Mouse (Mus musculus): ENCODE measurements at regions not wholly inside any gene's neighbourhood (a gene's known extent, or its start where the extent isn't known, plus 50 kb on each side); places are given as distances from the start of the nearest gene placed in this dataset.
A peak's percentile ranks its signal among the peaks of the same experiment; 100 is the strongest.

DNA sequence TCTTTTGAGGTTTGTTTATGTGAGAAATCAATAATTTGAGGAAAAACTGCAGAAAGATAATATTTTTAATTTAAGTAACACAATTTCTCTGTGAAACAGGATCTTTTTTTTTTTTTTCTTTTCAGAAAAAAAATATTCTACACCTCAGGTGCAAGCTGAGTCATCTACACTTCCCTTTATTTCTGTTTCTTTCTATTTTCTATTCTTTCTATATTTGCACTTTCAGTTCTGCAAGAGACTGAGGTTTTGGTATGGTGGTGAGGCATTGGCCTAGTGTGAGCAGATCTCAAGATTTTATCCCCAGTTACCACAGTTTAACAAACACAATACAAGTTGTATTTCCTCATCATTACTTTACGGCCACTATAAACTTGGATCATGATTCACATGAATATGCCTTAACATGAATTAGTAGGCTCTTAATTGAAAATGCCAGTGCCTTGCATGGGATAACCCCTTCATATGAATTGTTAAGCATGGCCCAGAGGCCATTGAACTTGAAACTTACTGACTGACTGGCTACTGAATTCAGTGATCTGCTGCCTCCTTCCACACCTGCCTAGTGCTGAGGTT, 1278.1 kb downstream of the Stim2 start:
- 94% methylated on average over 1 of the region's 1 CpGs for WGBS
- no peak for ATAC-seq (ENCODE audit: low FRiP score)
- no peaks in the 10 kb centered on the region for H3K9me3 ChIP-seq (replicated peaks)
- H3K9ac ChIP-seq: no peak overlapping the region
- no peak overlapping the region for H3K4me2 ChIP-seq (replicated peaks)
- H3K27ac ChIP-seq: no peak overlapping the region
- H3K36me3 ChIP-seq: no peaks in the 10 kb centered on the region
- no peaks in the 10 kb centered on the region for H3K4me1 ChIP-seq
- no peaks in the 10 kb centered on the region for H3K27me3 ChIP-seq
- no peak overlapping the region for H3K4me3 ChIP-seq

DNA sequence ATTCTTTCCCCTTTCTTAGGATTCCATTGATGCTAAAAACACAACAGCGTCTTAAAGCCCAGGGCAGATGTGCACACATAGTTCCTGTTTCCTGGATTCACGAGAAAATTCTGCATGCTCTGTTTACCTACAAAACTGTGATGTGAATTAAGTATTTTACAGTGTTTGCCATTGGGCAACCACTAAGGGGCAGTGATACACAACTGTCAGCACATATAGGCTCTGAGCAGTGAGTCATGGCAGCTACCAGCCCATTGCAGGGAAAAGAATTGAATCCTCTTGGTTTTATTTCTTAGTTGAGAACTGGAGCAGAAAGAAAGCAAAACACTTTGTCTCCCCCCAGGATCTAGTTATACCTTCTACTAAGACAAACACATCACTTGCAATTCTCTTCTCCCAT, 1295.0 kb downstream of the Stim2 start:
- H3K9me3 ChIP-seq (replicated peaks): no peaks in the 10 kb centered on the region
- H3K4me1 ChIP-seq: no peaks in the 10 kb centered on the region
- ATAC-seq (ENCODE audit: low FRiP score): peak; percentile 67; the same call in 1 of the 2 replicates
- H3K27me3 ChIP-seq: no peaks in the 10 kb centered on the region
- no peak overlapping the region for H3K9ac ChIP-seq
- no peaks in the 10 kb centered on the region for H3K36me3 ChIP-seq
- H3K27ac ChIP-seq: no peak overlapping the region
- WGBS: 61% methylated on average over 2 of the region's 2 CpGs
- no peak overlapping the region for H3K4me2 ChIP-seq (replicated peaks)
- no peak overlapping the region for H3K4me3 ChIP-seq

DNA sequence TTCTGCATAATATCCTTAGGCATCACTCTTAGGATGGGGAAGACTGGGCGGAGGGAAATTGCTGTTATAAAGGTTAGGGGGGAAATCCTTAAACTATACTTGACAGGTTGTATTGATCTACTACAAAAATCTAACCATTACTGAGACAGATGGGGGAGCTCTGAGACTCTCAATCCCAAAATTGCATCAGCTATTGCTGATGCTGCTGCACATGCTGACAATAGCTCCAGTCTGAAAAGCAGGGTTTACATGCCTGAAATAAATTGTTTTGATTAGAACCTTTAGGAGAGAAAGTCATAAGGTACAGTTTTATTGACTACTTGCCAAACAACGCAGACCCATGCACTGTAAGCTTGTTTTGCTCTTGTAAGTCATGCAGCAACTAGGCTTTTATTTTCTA, 1295.7 kb downstream of the Stim2 start:
- Histone ChIP-seq H3K4me3 (no peak overlapping the region), H3K4me2 (replicated peaks) (no peak overlapping the region), H3K9ac (no peak overlapping the region), H3K27me3 (no peaks in the 10 kb centered on the region), H3K36me3 (no peaks in the 10 kb centered on the region), H3K4me1 (no peaks in the 10 kb centered on the region), H3K27ac (no peak overlapping the region), H3K9me3 (replicated peaks) (no peaks in the 10 kb centered on the region)
- no peak for ATAC-seq (ENCODE audit: low FRiP score)
- WGBS: 65% methylated on average over 2 of the region's 2 CpGs

DNA sequence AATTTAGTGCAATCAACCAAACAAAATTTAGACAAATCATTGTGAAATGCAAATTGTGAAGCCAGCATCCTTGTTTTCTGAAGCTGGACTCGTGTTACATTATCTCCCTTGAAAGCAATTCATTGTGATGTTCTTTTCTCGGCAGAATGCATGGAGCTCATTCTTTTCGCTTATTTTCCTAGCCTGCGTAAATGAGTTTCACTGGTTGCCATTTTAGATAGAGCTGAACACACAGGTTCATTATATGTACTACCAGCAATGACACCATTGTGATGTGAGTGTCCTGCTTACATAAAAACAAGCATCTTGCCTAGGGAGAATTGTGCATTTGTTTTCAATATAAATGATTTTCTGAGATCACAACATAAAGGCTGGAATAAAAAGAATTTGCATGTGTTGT, 1296.5 kb downstream of the Stim2 start:
- H3K27me3 ChIP-seq: no peaks in the 10 kb centered on the region

DNA sequence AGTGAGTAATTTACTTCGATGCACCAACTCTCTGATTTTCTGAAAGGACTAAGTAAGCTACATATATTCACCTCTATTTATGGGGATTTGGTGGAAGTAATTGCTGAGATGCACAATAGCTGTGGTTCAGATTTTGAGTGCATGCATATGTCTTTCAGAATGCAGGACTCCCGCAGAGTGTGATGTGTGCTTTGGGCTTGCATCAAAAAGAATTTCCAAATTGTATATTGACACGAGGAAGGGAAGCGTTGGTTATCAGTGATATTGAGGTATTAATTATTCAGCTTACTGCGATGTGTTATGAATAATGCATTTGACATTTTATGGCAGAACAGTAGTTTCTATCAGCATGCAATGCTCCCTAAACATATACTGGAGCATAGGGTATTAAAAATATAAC, 1303.2 kb downstream of the Stim2 start:
- 81% methylated on average over 5 of the region's 5 CpGs for WGBS
- H3K27ac ChIP-seq: no peak overlapping the region
- H3K4me1 ChIP-seq: no peaks in the 10 kb centered on the region
- no peak overlapping the region for H3K4me3 ChIP-seq
- H3K9me3 ChIP-seq (replicated peaks): no peaks in the 10 kb centered on the region
- no peak overlapping the region for H3K4me2 ChIP-seq (replicated peaks)
- no peaks in the 10 kb centered on the region for H3K36me3 ChIP-seq
- H3K27me3 ChIP-seq: no peaks in the 10 kb centered on the region
- ATAC-seq (ENCODE audit: low FRiP score): peak; percentile 13; the same call in 1 of the 2 replicates
- no peak overlapping the region for H3K9ac ChIP-seq

More for the DNA sequence above, 1296.5 kb downstream of the Stim2 start:
- Histone ChIP-seq H3K9ac (no peak overlapping the region), H3K4me3 (no peak overlapping the region), H3K4me2 (replicated peaks) (no peak overlapping the region), H3K27ac (peak overlapping the region; percentile 35; the same call in 1 of the 2 replicates), H3K4me1 (no peaks in the 10 kb centered on the region), H3K9me3 (replicated peaks) (no peaks in the 10 kb centered on the region), H3K36me3 (no peaks in the 10 kb centered on the region)
- peak; percentile 38; the same call in 1 of the 2 replicates for ATAC-seq (ENCODE audit: low FRiP score)
- WGBS: 35% methylated on average over 4 of the region's 4 CpGs

DNA sequence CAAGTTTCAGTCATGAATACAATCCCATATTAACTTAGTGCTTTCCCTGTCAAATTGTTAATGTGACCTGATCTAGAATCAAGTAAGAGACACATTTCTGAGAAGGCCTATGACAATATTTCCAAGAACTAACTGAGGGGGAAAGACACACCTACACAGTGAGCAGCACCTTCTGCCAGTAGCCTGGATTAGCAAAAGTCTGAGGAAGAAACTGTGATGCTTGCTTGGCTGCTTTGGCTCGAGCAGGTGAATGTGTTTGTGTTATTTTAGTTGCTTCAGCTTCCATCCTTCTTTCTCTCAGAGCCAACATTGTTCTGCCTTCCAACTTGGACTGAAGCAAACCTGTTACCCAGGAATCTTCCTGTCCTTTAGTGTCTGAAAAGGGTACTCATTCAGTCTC, 1347.7 kb downstream of the Stim2 start:
- H3K4me1 ChIP-seq: no peaks in the 10 kb centered on the region
- no peak overlapping the region for H3K27ac ChIP-seq
- H3K4me3 ChIP-seq: no peak overlapping the region
- H3K4me2 ChIP-seq (replicated peaks): no peak overlapping the region
- 73% methylated on average over 1 of the region's 1 CpGs for WGBS
- no peak overlapping the region for H3K9ac ChIP-seq
- ATAC-seq (ENCODE audit: low FRiP score): no peak
- H3K36me3 ChIP-seq: no peaks in the 10 kb centered on the region
- no peaks in the 10 kb centered on the region for H3K9me3 ChIP-seq (replicated peaks)
- H3K27me3 ChIP-seq: no peaks in the 10 kb centered on the region

DNA sequence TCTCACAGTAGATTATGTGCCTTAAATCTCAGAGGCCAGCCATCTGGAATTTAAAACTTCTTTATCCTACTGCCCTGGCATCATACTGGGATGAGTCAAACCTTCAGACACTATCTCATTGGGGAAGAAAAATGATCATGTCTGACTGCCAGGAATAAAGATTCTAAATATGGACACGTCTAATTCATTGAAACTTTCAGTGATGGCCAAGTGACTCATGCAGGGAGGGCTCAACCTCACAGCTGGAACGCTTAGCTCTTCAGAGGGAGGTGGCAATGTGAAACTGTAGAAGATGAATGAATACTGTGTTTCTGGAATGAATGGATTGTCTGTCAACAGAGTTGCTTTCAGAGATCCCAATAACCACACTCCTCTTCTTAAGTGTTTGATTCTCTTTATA, 1357.2 kb downstream of the Stim2 start:
- Histone ChIP-seq H3K4me3 (no peak overlapping the region), H3K36me3 (no peaks in the 10 kb centered on the region), H3K27me3 (no peaks in the 10 kb centered on the region), H3K27ac (no peak overlapping the region), H3K4me1 (no peaks in the 10 kb centered on the region), H3K9ac (no peak overlapping the region), H3K4me2 (replicated peaks) (no peak overlapping the region), H3K9me3 (replicated peaks) (no peaks in the 10 kb centered on the region)
- no peak for ATAC-seq (ENCODE audit: low FRiP score)
- 19% methylated on average over 2 of the region's 2 CpGs for WGBS

DNA sequence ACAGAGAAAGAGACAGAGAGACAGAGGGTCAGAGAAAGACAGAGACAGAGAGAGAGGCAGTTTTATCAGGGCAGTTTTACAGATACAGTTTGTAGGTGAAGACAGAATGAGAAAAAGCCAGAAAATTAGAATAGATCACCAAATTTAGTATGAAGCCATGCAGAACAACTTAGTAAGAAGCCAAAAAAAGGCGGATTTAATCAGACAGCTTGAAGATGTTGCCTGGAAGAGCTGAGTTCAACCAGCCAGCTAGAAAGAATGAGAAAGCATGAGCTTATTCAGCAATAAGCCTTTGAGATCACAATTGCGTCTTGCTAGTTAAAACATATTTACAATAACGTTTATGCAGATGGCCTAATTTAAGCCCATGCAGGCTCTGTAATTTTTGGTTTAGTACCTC, 1376.0 kb downstream of the Stim2 start:
- H3K36me3 ChIP-seq: no peaks in the 10 kb centered on the region
- H3K9me3 ChIP-seq (replicated peaks): no peaks in the 10 kb centered on the region
- 91% methylated on average over 3 of the region's 3 CpGs for WGBS
- no peaks in the 10 kb centered on the region for H3K4me1 ChIP-seq
- no peak overlapping the region for H3K4me2 ChIP-seq (replicated peaks)
- H3K9ac ChIP-seq: no peak overlapping the region
- no peak overlapping the region for H3K4me3 ChIP-seq
- ATAC-seq (ENCODE audit: low FRiP score): no peak
- H3K27me3 ChIP-seq: no peaks in the 10 kb centered on the region
- H3K27ac ChIP-seq: no peak overlapping the region

DNA sequence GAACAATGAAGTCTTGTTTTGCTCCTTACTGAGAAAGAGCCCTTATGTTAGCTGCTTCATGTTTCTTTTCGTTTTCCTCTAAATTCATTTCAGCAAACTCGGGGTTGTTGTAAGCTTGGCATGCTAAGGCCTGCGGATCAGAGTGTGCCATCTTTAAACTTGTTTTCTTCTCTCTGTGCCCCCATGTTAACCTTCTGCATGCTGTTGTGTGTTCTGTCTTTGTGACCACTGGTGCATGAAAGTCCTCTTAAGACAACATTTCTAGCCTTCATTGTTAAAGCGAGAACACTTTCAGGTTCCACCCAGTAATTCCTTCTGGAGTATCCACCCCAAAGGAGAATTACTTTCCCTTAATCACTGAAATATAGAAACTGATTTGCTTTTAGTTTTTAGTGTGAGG, 1392.5 kb downstream of the Stim2 start:
- H3K27ac ChIP-seq: no peak overlapping the region
- no peaks in the 10 kb centered on the region for H3K36me3 ChIP-seq
- no peaks in the 10 kb centered on the region for H3K27me3 ChIP-seq
- no peak overlapping the region for H3K9ac ChIP-seq
- no peaks in the 10 kb centered on the region for H3K4me1 ChIP-seq
- H3K9me3 ChIP-seq (replicated peaks): no peaks in the 10 kb centered on the region
- WGBS: 34% methylated on average over 4 of the region's 4 CpGs
- H3K4me2 ChIP-seq (replicated peaks): no peak overlapping the region
- no peak overlapping the region for H3K4me3 ChIP-seq
- no peak for ATAC-seq (ENCODE audit: low FRiP score)

DNA sequence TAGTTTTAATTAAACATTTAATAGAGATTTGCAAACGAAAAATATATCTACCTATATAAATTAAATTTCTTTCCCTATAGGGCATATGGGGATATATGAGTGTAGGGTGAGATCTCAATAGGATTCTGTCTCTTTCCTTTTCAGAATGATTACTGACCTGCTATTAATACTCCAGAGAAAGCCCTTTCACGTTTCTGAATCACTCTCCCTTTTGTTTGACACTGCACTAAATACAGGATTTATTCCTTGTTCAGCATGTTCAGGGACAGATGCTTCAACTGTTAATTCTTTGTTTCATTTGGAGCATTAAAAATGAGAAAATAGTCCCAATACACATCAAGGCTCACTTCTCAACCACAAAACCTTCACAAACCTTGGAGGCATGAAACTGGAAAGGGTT, 1397.7 kb downstream of the Stim2 start:
- no peaks in the 10 kb centered on the region for H3K9me3 ChIP-seq (replicated peaks)
- no peak for ATAC-seq (ENCODE audit: low FRiP score)
- 38% methylated on average over 2 of the region's 2 CpGs for WGBS

DNA sequence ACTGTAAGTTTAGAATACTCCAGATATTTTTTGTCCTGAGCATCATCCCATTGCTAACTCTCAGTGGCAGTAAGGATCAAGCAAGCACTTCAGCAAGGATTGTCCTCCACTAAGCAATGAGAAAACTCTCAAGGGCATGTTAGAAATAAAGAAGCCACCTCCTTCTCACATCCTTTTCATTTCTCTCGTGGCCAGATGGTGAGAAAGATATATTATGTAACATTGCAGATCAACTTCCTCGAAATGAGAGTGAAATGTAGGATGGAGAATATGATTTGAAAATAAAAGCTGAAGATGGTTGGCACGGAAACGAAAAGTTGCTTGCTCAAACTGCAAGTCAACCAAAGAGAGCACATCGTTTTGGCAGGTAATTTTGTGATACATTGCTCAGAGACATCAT, 1417.8 kb downstream of the Stim2 start:
- H3K27me3 ChIP-seq: no peaks in the 10 kb centered on the region
- H3K9me3 ChIP-seq (replicated peaks): no peaks in the 10 kb centered on the region
- ATAC-seq (ENCODE audit: low FRiP score): no peak
- H3K4me2 ChIP-seq (replicated peaks): no peak overlapping the region
- no peak overlapping the region for H3K4me3 ChIP-seq
- H3K9ac ChIP-seq: no peak overlapping the region
- H3K27ac ChIP-seq: no peak overlapping the region
- no peaks in the 10 kb centered on the region for H3K4me1 ChIP-seq
- 80% methylated on average over 5 of the region's 5 CpGs for WGBS
- no peaks in the 10 kb centered on the region for H3K36me3 ChIP-seq

More for the DNA sequence above, 1397.7 kb downstream of the Stim2 start:
- no peaks in the 10 kb centered on the region for H3K4me1 ChIP-seq
- H3K27me3 ChIP-seq: no peaks in the 10 kb centered on the region
- H3K4me3 ChIP-seq: no peak overlapping the region
- H3K9ac ChIP-seq: no peak overlapping the region
- H3K36me3 ChIP-seq: no peaks in the 10 kb centered on the region
- no peak overlapping the region for H3K4me2 ChIP-seq (replicated peaks)
- H3K27ac ChIP-seq: no peak overlapping the region

DNA sequence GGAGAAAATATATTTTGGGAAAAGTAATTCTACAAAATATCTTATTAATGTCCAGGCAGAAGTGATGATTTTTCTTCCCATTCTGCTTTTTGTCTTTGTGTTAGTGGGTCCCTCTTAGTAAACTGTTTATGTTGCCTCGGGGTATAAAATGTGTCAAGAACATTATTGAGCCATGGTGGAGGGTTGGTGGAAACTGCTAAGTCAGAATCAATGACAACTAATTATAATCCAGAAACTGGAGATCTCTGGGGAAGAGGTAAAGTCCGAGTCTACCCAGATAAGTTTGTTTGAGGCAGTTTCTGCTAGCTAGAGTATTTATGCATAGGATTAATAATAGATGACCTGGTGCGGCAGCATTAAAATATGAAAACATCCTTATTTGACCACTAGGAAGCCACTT, 1440.9 kb downstream of the Stim2 start:
- Histone ChIP-seq H3K4me1 (no peaks in the 10 kb centered on the region), H3K27me3 (no peaks in the 10 kb centered on the region), H3K36me3 (no peaks in the 10 kb centered on the region), H3K9ac (no peak overlapping the region), H3K27ac (no peak overlapping the region), H3K4me3 (no peak overlapping the region), H3K9me3 (replicated peaks) (no peaks in the 10 kb centered on the region; the same call in 1 of the 2 replicates), H3K4me2 (replicated peaks) (no peak overlapping the region)
- 78% methylated on average over 3 of the region's 3 CpGs for WGBS
- no peak for ATAC-seq (ENCODE audit: low FRiP score)

DNA sequence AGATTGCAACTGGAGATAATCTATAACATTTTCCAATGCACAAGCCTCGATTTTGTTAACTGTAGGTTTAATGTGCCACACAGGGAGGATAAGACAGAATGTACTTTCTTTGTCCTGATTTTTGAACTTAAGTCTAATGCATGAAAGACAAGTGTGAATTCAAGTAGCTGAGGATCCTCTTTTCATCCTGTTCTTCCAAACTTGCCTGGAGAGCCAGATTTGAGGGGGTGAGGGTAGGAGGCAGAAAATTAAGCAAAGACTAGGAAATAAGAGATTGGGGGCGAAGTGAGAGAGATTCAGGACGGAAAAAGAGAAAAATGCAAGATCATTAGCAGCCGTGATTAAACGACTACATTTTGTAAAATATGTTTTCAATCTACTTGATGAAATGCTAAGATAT, 1450.8 kb downstream of the Stim2 start:
- WGBS: 83% methylated on average over 5 of the region's 5 CpGs
- no peak overlapping the region for H3K4me3 ChIP-seq
- no peak overlapping the region for H3K4me2 ChIP-seq (replicated peaks)
- no peaks in the 10 kb centered on the region for H3K27me3 ChIP-seq
- H3K36me3 ChIP-seq: no peaks in the 10 kb centered on the region
- H3K27ac ChIP-seq: no peak overlapping the region
- no peaks in the 10 kb centered on the region for H3K9me3 ChIP-seq (replicated peaks)
- H3K9ac ChIP-seq: no peak overlapping the region
- H3K4me1 ChIP-seq: no peaks in the 10 kb centered on the region
- ATAC-seq (ENCODE audit: low FRiP score): no peak

Data from hindbrain, embryonic 12.5 days (tissue).